Mouse (Mus musculus) thymus, postnatal 10 days (tissue): ENCODE results near the gene Zfp182.

Experiments used
- DNase-seq, 2 experiments: peaks; one replicate each; pipeline ENCODE4 v3.0.0; 2021; ENCODE audit warnings: low spot score in 2 of 2

Zfp182 gene

GRCm38 (mm10) chrX:21061866-21062543 is at the start of gene Zfp182:
Zfp182 (minus strand) TSS chrX:21062316.
- DNase-seq: peak; percentile 66 to 69

- DNase-seq: no peak
Observed at GRCm38 (mm10) chrX:21089867-21090239, 27.7 kb upstream of the Zfp182 start.

- DNase-seq: peak; percentile 24 to 46
Observed at GRCm38 (mm10) chrX:21088983-21089866, 27.1 kb upstream of the Zfp182 start, which contains the start of gene Zfp300. Zfp300 (minus strand) TSS chrX:21089527.

GRCm38 (mm10) chrX:21088645-21088982 is 26.5 kb upstream of the Zfp182 start:
- no peak for DNase-seq

GRCm38 (mm10) chrX:21068106-21068505 is 6.0 kb upstream of the Zfp182 start, which contains the start of gene Spaca5:
Spaca5 (plus strand) TSS chrX:21068406.
- DNase-seq: no peak

GRCm38 (mm10) chrX:21062544-21062890 is 401 bp upstream of the Zfp182 start:
- DNase-seq: no peak

GRCm38 (mm10) chrX:21061460-21061859 is 656 bp downstream of the Zfp182 start:
- peak in 1 of 2 experiments; percentile 3 for DNase-seq

- no peak for DNase-seq
Observed at GRCm38 (mm10) chrX:20980901-20981300, 81.2 kb downstream of the Zfp182 start.
